Mouse (Mus musculus): ENCODE data around the gene Olfr896-ps1. TPM values are rescaled to one million over a fixed set of nuclear protein-coding genes. Genes with fewer than 3 reads are reported as not detected.

The Olfr896-ps1 gene
- not detected for polyA plus RNA-seq (2014; fragmentation: Illumina TruSeq; extraction: RNeasy Lipid Tissue Mini Kit (QIAGEN cat#74804); ENCODE audit: low read depth, low replicate concordance)

DNA sequence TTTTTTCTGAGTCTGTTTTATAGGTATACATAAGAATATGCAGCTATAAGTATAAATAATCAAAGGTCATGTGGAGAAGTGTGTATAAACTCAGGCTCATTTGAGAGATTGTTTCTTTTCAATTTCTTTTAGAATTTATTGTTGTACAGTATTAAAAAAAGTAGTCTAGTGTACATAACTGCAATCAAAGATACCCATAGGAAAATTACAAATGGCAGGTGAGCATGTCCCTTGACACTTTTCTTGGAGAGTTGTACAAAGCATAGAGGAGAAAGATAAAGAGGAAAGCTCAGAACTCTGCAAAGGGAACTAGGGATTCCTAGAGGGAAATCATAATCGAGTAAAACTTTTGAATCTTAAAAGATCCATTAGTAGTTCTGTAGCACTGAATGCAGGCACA, at the start of gene Olfr896-ps1:
Gene Olfr896-ps1 (plus strand): TSS at position 301 of the 400 bp plus-strand sequence.

DNA sequence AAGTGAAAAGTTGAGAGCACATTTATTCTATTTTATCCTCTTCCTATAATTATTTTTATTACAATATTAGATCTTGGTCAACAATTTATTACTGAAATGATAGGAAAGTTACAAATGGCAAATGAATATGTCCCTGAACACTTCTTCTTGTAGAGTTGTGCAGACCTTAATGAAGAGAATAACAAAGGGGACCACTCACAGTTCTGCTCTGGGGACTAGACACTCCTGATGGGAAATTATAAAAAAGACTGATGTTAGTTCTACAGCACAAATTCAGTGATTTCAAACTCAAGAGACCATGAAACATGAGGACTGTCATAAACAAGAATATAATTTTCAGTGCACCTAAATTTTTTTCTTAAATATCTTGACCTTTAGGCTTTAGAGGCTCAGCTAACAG, 38.4 kb upstream of the Olfr896-ps1 start, which contains the start of gene Olfr143:
Gene Olfr143 (plus strand): TSS at position 301 of the 400 bp plus-strand sequence.

DNA sequence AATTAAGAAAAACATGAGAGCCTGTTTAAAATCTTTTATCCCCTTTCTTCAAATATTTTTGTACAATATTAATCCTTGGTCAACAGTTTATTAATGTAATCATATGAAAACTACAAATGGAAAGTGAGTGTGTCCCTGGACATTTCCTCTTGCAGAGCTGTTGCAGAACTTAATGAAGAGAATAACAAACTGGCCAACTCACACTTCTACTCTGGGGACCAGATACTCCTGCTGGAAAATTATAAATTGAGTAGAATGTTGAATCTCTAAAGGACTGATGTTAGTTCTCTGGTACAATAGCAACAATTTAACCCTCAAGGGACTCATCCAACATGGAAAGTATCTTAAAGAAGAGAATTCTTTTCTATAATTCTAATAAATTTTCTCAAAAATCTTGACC, 23.4 kb upstream of the Olfr896-ps1 start, which contains the start of gene Olfr895:
Gene Olfr895 (plus strand): TSS at position 301 of the 400 bp plus-strand sequence.

DNA sequence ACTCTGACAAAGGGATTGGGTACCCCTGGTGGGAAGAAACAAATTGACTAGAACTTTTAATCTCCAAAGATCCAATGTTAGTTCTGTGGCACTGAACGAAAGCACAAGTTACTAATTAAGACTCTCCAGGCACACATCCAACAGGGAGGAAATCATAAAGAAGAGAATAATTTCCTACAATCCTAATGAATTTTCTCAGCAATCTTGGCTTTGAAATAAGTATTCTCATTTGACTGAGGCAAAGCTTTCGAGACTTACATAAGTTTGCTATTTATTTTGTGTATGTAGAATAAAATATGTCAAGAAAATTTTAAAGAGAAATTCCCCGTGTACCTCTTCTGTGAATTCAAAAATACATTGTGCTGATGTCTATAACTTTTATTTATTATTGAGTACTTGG, 37.9 kb downstream of the Olfr896-ps1 start, which contains the start of gene Olfr25:
Gene Olfr25 (plus strand): TSS at position 301 of the 400 bp plus-strand sequence.

Other genes with a start within 250 kb of the Olfr896-ps1 start
- gene Olfr884, start 244.6 kb upstream of the Olfr896-ps1 start, polyA plus RNA-seq (2014; fragmentation: Illumina TruSeq; extraction: RNeasy Lipid Tissue Mini Kit (QIAGEN cat#74804); ENCODE audit: low read depth, low replicate concordance) = not detected
- gene Olfr885, start 229.8 kb upstream of the Olfr896-ps1 start, polyA plus RNA-seq (2014; fragmentation: Illumina TruSeq; extraction: RNeasy Lipid Tissue Mini Kit (QIAGEN cat#74804); ENCODE audit: low read depth, low replicate concordance) = not detected
- not detected for gene Olfr887, start 207.0 kb upstream of the Olfr896-ps1 start, polyA plus RNA-seq (2014; fragmentation: Illumina TruSeq; extraction: RNeasy Lipid Tissue Mini Kit (QIAGEN cat#74804); ENCODE audit: low read depth, low replicate concordance)
- not detected for gene Olfr888, start 183.0 kb upstream of the Olfr896-ps1 start, polyA plus RNA-seq (2014; fragmentation: Illumina TruSeq; extraction: RNeasy Lipid Tissue Mini Kit (QIAGEN cat#74804); ENCODE audit: low read depth, low replicate concordance)
- not detected for gene Olfr889, start 175.9 kb upstream of the Olfr896-ps1 start, polyA plus RNA-seq (2014; fragmentation: Illumina TruSeq; extraction: RNeasy Lipid Tissue Mini Kit (QIAGEN cat#74804); ENCODE audit: low read depth, low replicate concordance)
- gene Olfr890, start 148.6 kb upstream of the Olfr896-ps1 start, polyA plus RNA-seq (2014; fragmentation: Illumina TruSeq; extraction: RNeasy Lipid Tissue Mini Kit (QIAGEN cat#74804); ENCODE audit: low read depth, low replicate concordance) = not detected
- gene Olfr891, start 110.3 kb upstream of the Olfr896-ps1 start, polyA plus RNA-seq (2014; fragmentation: Illumina TruSeq; extraction: RNeasy Lipid Tissue Mini Kit (QIAGEN cat#74804); ENCODE audit: low read depth, low replicate concordance) = not detected
- not detected for gene Olfr893, start 82.7 kb upstream of the Olfr896-ps1 start, polyA plus RNA-seq (2014; fragmentation: Illumina TruSeq; extraction: RNeasy Lipid Tissue Mini Kit (QIAGEN cat#74804); ENCODE audit: low read depth, low replicate concordance)
- gene Olfr894, start 73.1 kb upstream of the Olfr896-ps1 start, polyA plus RNA-seq (2014; fragmentation: Illumina TruSeq; extraction: RNeasy Lipid Tissue Mini Kit (QIAGEN cat#74804); ENCODE audit: low read depth, low replicate concordance) = not detected
- not detected for gene Olfr143, start 38.3 kb upstream of the Olfr896-ps1 start, polyA plus RNA-seq (2014; fragmentation: Illumina TruSeq; extraction: RNeasy Lipid Tissue Mini Kit (QIAGEN cat#74804); ENCODE audit: low read depth, low replicate concordance)
- not detected for gene Olfr895, start 23.3 kb upstream of the Olfr896-ps1 start, polyA plus RNA-seq (2014; fragmentation: Illumina TruSeq; extraction: RNeasy Lipid Tissue Mini Kit (QIAGEN cat#74804); ENCODE audit: low read depth, low replicate concordance)
- not detected for gene Olfr25, start 38.0 kb downstream of the Olfr896-ps1 start, polyA plus RNA-seq (2014; fragmentation: Illumina TruSeq; extraction: RNeasy Lipid Tissue Mini Kit (QIAGEN cat#74804); ENCODE audit: low read depth, low replicate concordance)
- gene Olfr898, start 57.3 kb downstream of the Olfr896-ps1 start, polyA plus RNA-seq (2014; fragmentation: Illumina TruSeq; extraction: RNeasy Lipid Tissue Mini Kit (QIAGEN cat#74804); ENCODE audit: low read depth, low replicate concordance) = not detected
- not detected for gene Olfr250, start 75.8 kb downstream of the Olfr896-ps1 start, polyA plus RNA-seq (2014; fragmentation: Illumina TruSeq; extraction: RNeasy Lipid Tissue Mini Kit (QIAGEN cat#74804); ENCODE audit: low read depth, low replicate concordance)
- not detected for gene Olfr251, start 86.0 kb downstream of the Olfr896-ps1 start, polyA plus RNA-seq (2014; fragmentation: Illumina TruSeq; extraction: RNeasy Lipid Tissue Mini Kit (QIAGEN cat#74804); ENCODE audit: low read depth, low replicate concordance)
- gene Olfr147, start 110.6 kb downstream of the Olfr896-ps1 start, polyA plus RNA-seq (2014; fragmentation: Illumina TruSeq; extraction: RNeasy Lipid Tissue Mini Kit (QIAGEN cat#74804); ENCODE audit: low read depth, low replicate concordance) = not detected
- not detected for gene Olfr901, start 138.3 kb downstream of the Olfr896-ps1 start, polyA plus RNA-seq (2014; fragmentation: Illumina TruSeq; extraction: RNeasy Lipid Tissue Mini Kit (QIAGEN cat#74804); ENCODE audit: low read depth, low replicate concordance)
- not detected for gene Olfr902, start 156.5 kb downstream of the Olfr896-ps1 start, polyA plus RNA-seq (2014; fragmentation: Illumina TruSeq; extraction: RNeasy Lipid Tissue Mini Kit (QIAGEN cat#74804); ENCODE audit: low read depth, low replicate concordance)
- not detected for gene Olfr904, start 172.0 kb downstream of the Olfr896-ps1 start, polyA plus RNA-seq (2014; fragmentation: Illumina TruSeq; extraction: RNeasy Lipid Tissue Mini Kit (QIAGEN cat#74804); ENCODE audit: low read depth, low replicate concordance)
- not detected for gene Olfr905, start 180.0 kb downstream of the Olfr896-ps1 start, polyA plus RNA-seq (2014; fragmentation: Illumina TruSeq; extraction: RNeasy Lipid Tissue Mini Kit (QIAGEN cat#74804); ENCODE audit: low read depth, low replicate concordance)
- not detected for gene Olfr906, start 196.0 kb downstream of the Olfr896-ps1 start, polyA plus RNA-seq (2014; fragmentation: Illumina TruSeq; extraction: RNeasy Lipid Tissue Mini Kit (QIAGEN cat#74804); ENCODE audit: low read depth, low replicate concordance)
- not detected for gene Olfr907, start 204.7 kb downstream of the Olfr896-ps1 start, polyA plus RNA-seq (2014; fragmentation: Illumina TruSeq; extraction: RNeasy Lipid Tissue Mini Kit (QIAGEN cat#74804); ENCODE audit: low read depth, low replicate concordance)
- not detected for gene Olfr911-ps1, start 230.5 kb downstream of the Olfr896-ps1 start, polyA plus RNA-seq (2014; fragmentation: Illumina TruSeq; extraction: RNeasy Lipid Tissue Mini Kit (QIAGEN cat#74804); ENCODE audit: low read depth, low replicate concordance)
- not detected for gene Olfr910, start 246.7 kb downstream of the Olfr896-ps1 start, polyA plus RNA-seq (2014; fragmentation: Illumina TruSeq; extraction: RNeasy Lipid Tissue Mini Kit (QIAGEN cat#74804); ENCODE audit: low read depth, low replicate concordance)

Data from adrenal gland, adult 10 weeks (tissue).